Mouse (Mus musculus) kidney, adult 2 months (tissue): ENCODE measurements around the gene Dscam. TPM values are rescaled to one million over a fixed set of nuclear protein-coding genes. Genes with fewer than 3 reads are reported as not detected.

ENCODE experiments used
- DNase-seq: peaks from one replicate; pipeline ENCODE4 v3.0.0; 2021
- H3K27ac ChIP-seq: fragments of 200-500 bp; 2 replicates; pipeline ENCODE4 v1.5.1; 2012; ENCODE audit warnings: low read depth, low read length, control low read depth, inconsistent platforms; ENCODE audit not compliant: insufficient read depth
- H3K27me3 ChIP-seq: fragments of 200-500 bp; replicated peaks from 2 replicates; pipeline ENCODE4 v1.6.1; 2012; ENCODE audit warnings: mild to moderate bottlenecking, moderate library complexity, low read length, inconsistent platforms; ENCODE audit not compliant: control insufficient read depth, insufficient read depth
- H3K36me3 ChIP-seq: fragments of 200-500 bp; 2 replicates; pipeline ENCODE4 v1.6.1; 2012; ENCODE audit warnings: mild to moderate bottlenecking, moderate library complexity, low read length, inconsistent platforms; ENCODE audit not compliant: control insufficient read depth, insufficient read depth
- H3K4me1 ChIP-seq: fragments of 200-500 bp; 2 replicates; pipeline ENCODE4 v1.6.1; 2011; ENCODE audit warnings: low read length; ENCODE audit not compliant: control insufficient read depth, insufficient read depth
- H3K4me3 ChIP-seq: fragments of 200-500 bp; 2 replicates; pipeline ENCODE4 v1.5.1; 2011; ENCODE audit warnings: mild to moderate bottlenecking, low read depth, low read length, control low read depth; ENCODE audit not compliant: insufficient read depth
- CTCF ChIP-seq: fragments of 200-500 bp; conservative IDR thresholded peaks from 2 replicates; pipeline ENCODE4 v1.5.1; 2011; ENCODE audit warnings: low read depth, mild to moderate bottlenecking, control low read depth, low read length, moderate library complexity, mixed read lengths; ENCODE audit not compliant: insufficient read depth, insufficient read length
- POLR2A ChIP-seq: fragments of 200-500 bp; IDR thresholded peaks from one replicate; pipeline ENCODE4 v1.6.1; 2011; ENCODE audit warnings: low read depth, low read length, control low read depth
- whole genome bisulfite sequencing: fragments of 180-500 bp; shearing (Covaris S2); methylation state at CpG from one replicate; pipeline ENCODE4 v1.1.7; 2018; 5-methylcytosine and 5-hydroxymethylcytosine counted together
- polyA plus RNA-seq: library from polyadenylated mRNA; depleted of rRNA; stranded (reverse); fragments of >200 nt; gene quantifications from 2 replicates; pipeline ENCODE4 v1.2.3, GENCODE M21; 2012

The Dscam gene
- polyA plus RNA-seq, 1 experiment: 0.06 TPM

- DNase-seq: peak; percentile 10
- no peak for TF ChIP-seq POLR2A
- no peak for TF ChIP-seq CTCF
- Histone ChIP-seq H3K36me3 (no peaks in the 10 kb centered on the region), H3K4me3 (no peak overlapping the region), H3K4me1 (no peaks in the 10 kb centered on the region), H3K27ac (no peak overlapping the region), H3K27me3 (no peaks in the 10 kb centered on the region)
- 74% methylated on average over 5 of the region's 5 CpGs for WGBS
Measured at GRCm38 (mm10) chr16:96620402-96620801, 550.1 kb downstream of the Dscam start.

- peak; percentile 4 for DNase-seq
- no peak overlapping the region for H3K27ac ChIP-seq
- WGBS: 34% methylated on average over 4 of the region's 4 CpGs
- H3K4me3 ChIP-seq: no peak overlapping the region
- H3K36me3 ChIP-seq: no peaks in the 10 kb centered on the region
- no peaks in the 10 kb centered on the region for H3K27me3 ChIP-seq
- H3K4me1 ChIP-seq: no peaks in the 10 kb centered on the region; the same call in 1 of the 2 replicates
- TF ChIP-seq POLR2A (no peak), CTCF (no peak)
Measured at GRCm38 (mm10) chr16:96617772-96618171, 552.8 kb downstream of the Dscam start.

GRCm38 (mm10) chr16:96613275-96613674, 557.3 kb downstream of the Dscam start:
- Histone ChIP-seq H3K27ac (no peak overlapping the region), H3K27me3 (0 out of 2 replicates have a peak, but pooled peaks cover 2% of the 10 kb centered on the region), H3K36me3 (no peaks in the 10 kb centered on the region), H3K4me1 (no peaks in the 10 kb centered on the region; the same call in 1 of the 2 replicates), H3K4me3 (no peak overlapping the region)
- TF ChIP-seq CTCF (no peak), POLR2A (no peak)
- 40% methylated on average over 4 of the region's 4 CpGs for WGBS
- no peak for DNase-seq

- 94% methylated on average over 1 of the region's 1 CpGs for WGBS
- H3K27me3 ChIP-seq: 0 out of 2 replicates have a peak, but pooled peaks cover 2% of the 10 kb centered on the region
- H3K27ac ChIP-seq: no peak overlapping the region
- DNase-seq: peak; percentile 62
- H3K36me3 ChIP-seq: no peaks in the 10 kb centered on the region
- no peak overlapping the region for H3K4me3 ChIP-seq
- no peaks in the 10 kb centered on the region; the same call in 1 of the 2 replicates for H3K4me1 ChIP-seq
- TF ChIP-seq CTCF (peak; percentile 51), POLR2A (no peak)
Measured at GRCm38 (mm10) chr16:96610806-96611205, 559.7 kb downstream of the Dscam start.

GRCm38 (mm10) chr16:96602206-96602605, 568.3 kb downstream of the Dscam start:
- 81% methylated on average over 2 of the region's 2 CpGs for WGBS
- peaks cover 4% of the 10 kb centered on the region; the same call in 1 of the 2 replicates for H3K4me1 ChIP-seq
- no peak overlapping the region for H3K4me3 ChIP-seq
- no peak overlapping the region for H3K27ac ChIP-seq
- H3K27me3 ChIP-seq: no peaks in the 10 kb centered on the region
- DNase-seq: no peak
- no peak for TF ChIP-seq CTCF
- TF ChIP-seq POLR2A: no peak
- no peaks in the 10 kb centered on the region for H3K36me3 ChIP-seq

- Histone ChIP-seq H3K36me3 (no peaks in the 10 kb centered on the region), H3K27me3 (no peaks in the 10 kb centered on the region), H3K4me1 (peaks cover 4% of the 10 kb centered on the region; the same call in 1 of the 2 replicates), H3K4me3 (no peak overlapping the region), H3K27ac (no peak overlapping the region; the same call in 1 of the 2 replicates)
- DNase-seq: peak; percentile 77
- TF ChIP-seq CTCF: no peak
- 51% methylated on average over 11 of the region's 11 CpGs for WGBS
Measured at GRCm38 (mm10) chr16:96600791-96601190, 569.8 kb downstream of the Dscam start.

- Histone ChIP-seq H3K4me3 (no peak overlapping the region), H3K27ac (no peak overlapping the region), H3K36me3 (no peaks in the 10 kb centered on the region), H3K4me1 (peaks cover 4% of the 10 kb centered on the region; the same call in 1 of the 2 replicates), H3K27me3 (no peaks in the 10 kb centered on the region)
- no peak for DNase-seq
- TF ChIP-seq POLR2A (no peak), CTCF (no peak)
- 75% methylated on average over 3 of the region's 3 CpGs for WGBS
Measured at GRCm38 (mm10) chr16:96599401-96600060, 571.0 kb downstream of the Dscam start.
